Mouse (Mus musculus): ENCODE results near the gene Ptpre. TPM values are rescaled to one million over a fixed set of nuclear protein-coding genes. Genes with fewer than 3 reads are reported as not detected.

The Ptpre gene
- total RNA-seq, 2 experiments from 2014 or later = 1.9 to 2.1 TPM

DNA sequence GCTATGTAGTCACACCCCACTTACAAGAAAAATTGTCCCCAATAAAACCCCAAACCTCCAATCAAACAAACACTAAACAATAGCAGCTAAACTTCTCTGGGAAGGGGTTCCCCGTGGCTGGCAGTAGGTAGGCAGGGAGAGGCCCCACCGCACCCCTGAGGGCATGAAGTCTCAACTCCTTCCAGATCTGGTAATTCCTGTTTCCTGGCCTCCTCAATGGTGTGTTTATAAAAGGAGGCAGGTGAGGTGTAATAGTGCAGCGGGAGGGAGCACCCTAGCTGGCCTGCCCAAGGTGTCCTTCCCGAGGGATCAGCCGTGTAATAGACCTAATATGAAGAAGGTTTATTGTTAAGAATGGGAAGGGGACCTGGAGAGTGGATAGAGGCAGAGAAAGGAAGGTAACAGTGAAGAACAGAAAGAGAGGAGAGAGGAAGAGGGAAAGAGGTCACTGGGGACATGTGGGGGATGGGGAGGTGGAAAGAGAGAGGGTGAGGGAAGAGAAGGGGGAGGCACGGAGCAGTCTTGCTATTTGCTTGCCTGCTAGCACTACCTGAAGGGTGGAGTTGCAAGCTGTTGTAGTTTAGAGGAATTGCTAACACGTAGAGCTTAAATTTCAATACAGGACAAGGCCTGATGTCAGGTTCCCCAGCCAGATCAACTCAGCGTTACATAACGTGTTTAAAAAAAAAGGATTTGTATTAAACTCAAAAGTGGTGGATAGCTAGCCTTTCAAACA is 197.8 kb downstream of the Ptpre start:
- DNase-seq = no peak

Small RNA genes lying within 50 kb of the gene (microRNA-seq; reads per million reads assigned to microRNA genes)
- gene Mir1962 (ENCODE audit: borderline replicate concordance in 2 of 2) = 0 reads per million in 2 experiments

Other genes with a start within 250 kb of the Ptpre start
- gene Foxi2, start 127.2 kb upstream of the Ptpre start, total RNA-seq (2021) = not detected
- gene Clrn3, start 8.8 kb upstream of the Ptpre start, total RNA-seq (2021) = not detected
- gene Mki67, start 178.9 kb downstream of the Ptpre start, total RNA-seq (2021) = 1 to 10 TPM; 1.6 to 2.5 TPM

Measured in gastrocnemius, postnatal 25 days (tissue).